Mouse (Mus musculus) thymus, adult 2 months (tissue): ENCODE data around the gene Ccndbp1. TPM values are rescaled to one million over a fixed set of nuclear protein-coding genes. Genes with fewer than 3 reads are reported as not detected.

Source experiments
- DNase-seq: peaks from one replicate; pipeline ENCODE4 v3.0.0; 2021
- H3K27ac ChIP-seq: fragments of 200-500 bp; 2 replicates; pipeline ENCODE4 v1.5.1; 2012; ENCODE audit warnings: low read length, control low read depth; ENCODE audit not compliant: control insufficient read depth, insufficient read depth
- H3K27me3 ChIP-seq: fragments of 200-500 bp; 2 replicates; pipeline ENCODE4 v1.6.1; 2012; ENCODE audit warnings: mild to moderate bottlenecking, low read length, moderate library complexity, mixed read lengths; ENCODE audit not compliant: control insufficient read depth, insufficient read depth
- H3K36me3 ChIP-seq: fragments of 200-500 bp; 2 replicates; pipeline ENCODE4 v1.6.1; 2012; ENCODE audit warnings: mild to moderate bottlenecking, low read length, moderate library complexity; ENCODE audit not compliant: control insufficient read depth, insufficient read depth
- H3K4me1 ChIP-seq: fragments of 200-500 bp; replicated peaks from 2 replicates; pipeline ENCODE4 v1.6.1; 2012; ENCODE audit warnings: low read length; ENCODE audit not compliant: control insufficient read depth, insufficient read depth
- H3K4me3 ChIP-seq: fragments of 200-500 bp; 2 replicates; pipeline ENCODE4 v1.5.1; 2012; ENCODE audit warnings: mild to moderate bottlenecking, low read length, control low read depth, moderate library complexity; ENCODE audit not compliant: control insufficient read depth, insufficient read depth
- CTCF ChIP-seq: fragments of 200-500 bp; IDR thresholded peaks from 2 replicates; pipeline ENCODE4 v1.5.1; 2012; ENCODE audit warnings: mild to moderate bottlenecking, control low read depth, low read length, moderate library complexity, borderline replicate concordance; ENCODE audit not compliant: control insufficient read depth, poor library complexity, insufficient read depth; ENCODE audit errors: extremely low read depth
- POLR2A ChIP-seq: fragments of 200-500 bp; IDR thresholded peaks from 2 replicates; pipeline ENCODE4 v1.6.1; 2012; ENCODE audit warnings: mild to moderate bottlenecking, low read length, control low read depth, moderate library complexity; ENCODE audit not compliant: control insufficient read depth, poor library complexity, insufficient read depth; ENCODE audit errors: extremely low read depth
- WGBS: fragments of 180-500 bp; shearing (Covaris S2); methylation state at CpG from one replicate; pipeline ENCODE4 v1.1.7; 2018; 5-methylcytosine and 5-hydroxymethylcytosine counted together
- polyA plus RNA-seq: library from polyadenylated mRNA; depleted of rRNA; stranded (reverse); fragments of >200 nt; gene quantifications from 2 replicates; pipeline ENCODE4 v1.2.3, GENCODE M21; 2012; rRNA removed

The Ccndbp1 gene
- polyA plus RNA-seq, 1 experiment = 51.0 TPM

DNA sequence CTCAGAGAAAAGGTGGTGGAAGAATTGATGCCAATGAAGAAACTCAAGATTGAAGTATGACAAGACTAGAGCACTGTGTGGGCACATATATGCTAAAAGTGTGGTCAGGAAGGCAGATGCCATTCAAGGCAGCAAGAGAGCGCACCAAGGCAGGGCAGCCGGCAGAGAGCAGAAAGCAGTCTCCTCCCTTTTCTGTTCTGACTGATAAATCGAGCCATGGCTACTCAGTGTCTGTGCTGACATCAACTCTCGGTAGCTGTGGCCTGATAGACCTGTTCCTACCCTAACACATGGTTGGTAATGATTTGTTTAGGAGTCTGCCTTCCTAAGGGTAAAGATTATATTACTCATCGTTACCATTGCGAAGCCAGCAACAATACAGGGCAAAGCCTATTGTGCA, 47.7 kb downstream of the Ccndbp1 start:
- H3K4me1 ChIP-seq = no peaks in the 10 kb centered on the region
- H3K27me3 ChIP-seq = no peaks in the 10 kb centered on the region
- H3K27ac ChIP-seq = no peak overlapping the region
- no peak for DNase-seq
- TF ChIP-seq CTCF (no peak), POLR2A (no peak)
- H3K36me3 ChIP-seq = no peaks in the 10 kb centered on the region
- no peak overlapping the region for H3K4me3 ChIP-seq
- WGBS = 90% methylated on average over 6 of the region's 6 CpGs

DNA sequence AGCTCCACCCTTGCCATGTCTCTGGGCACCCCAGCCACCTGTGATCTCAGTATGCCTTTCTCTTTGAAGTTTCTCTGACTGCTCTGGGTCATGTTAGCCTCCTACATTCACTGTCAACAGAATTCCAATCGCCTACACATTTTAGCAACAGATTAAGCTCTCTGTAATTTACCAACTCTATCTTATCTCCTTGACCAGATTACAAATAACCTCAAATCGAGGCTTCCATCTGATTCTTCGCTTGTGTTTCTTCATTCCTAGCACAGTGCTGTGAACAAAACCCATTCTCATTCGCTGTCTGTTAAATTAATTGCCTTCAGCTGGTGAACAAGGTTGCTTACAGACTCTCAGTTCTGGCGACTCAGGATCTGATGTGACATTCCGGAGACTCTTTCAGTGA, 49.8 kb downstream of the Ccndbp1 start:
- H3K36me3 ChIP-seq = no peaks in the 10 kb centered on the region
- H3K4me3 ChIP-seq = no peak overlapping the region
- no peak overlapping the region for H3K27ac ChIP-seq
- H3K27me3 ChIP-seq = no peaks in the 10 kb centered on the region
- TF ChIP-seq CTCF = no peak
- TF ChIP-seq POLR2A = no peak
- 91% methylated on average over 6 of the region's 6 CpGs for WGBS
- H3K4me1 ChIP-seq = no peaks in the 10 kb centered on the region
- DNase-seq = no peak

DNA sequence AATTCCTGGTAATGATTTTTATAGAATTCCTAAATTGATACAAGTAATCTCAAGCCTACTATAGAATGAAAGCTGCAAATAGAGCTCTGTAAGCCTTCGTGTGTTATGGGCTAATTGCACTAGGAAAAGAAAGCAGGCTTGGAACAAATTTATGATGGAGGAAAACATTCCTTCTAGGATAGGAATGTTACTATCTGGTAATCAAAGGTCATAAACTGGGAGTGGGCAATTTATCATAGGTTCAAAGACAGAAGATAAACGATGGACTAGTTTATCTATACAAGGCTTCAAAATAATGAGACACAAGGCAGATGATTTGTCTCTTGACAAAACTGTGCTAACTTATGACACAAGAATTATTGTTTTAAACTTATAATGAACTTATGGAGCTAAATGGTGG, 53.1 kb downstream of the Ccndbp1 start:
- Histone ChIP-seq H3K36me3 (no peaks in the 10 kb centered on the region), H3K27me3 (no peaks in the 10 kb centered on the region), H3K4me1 (no peaks in the 10 kb centered on the region), H3K27ac (no peak overlapping the region), H3K4me3 (no peak overlapping the region)
- TF ChIP-seq CTCF = no peak
- TF ChIP-seq POLR2A = no peak
- WGBS = 95% methylated on average over 2 of the region's 2 CpGs
- DNase-seq = no peak

Other genes starting within 250 kb of the Ccndbp1 start
- gene Cdan1, start 158.3 kb upstream of the Ccndbp1 start, polyA plus RNA-seq = 102 and 107 TPM in 2 replicates
- gene Ttbk2, start 157.8 kb upstream of the Ccndbp1 start, polyA plus RNA-seq = 5.1 and 7.1 TPM in 2 replicates
- gene Ubr1, start 37.7 kb upstream of the Ccndbp1 start, polyA plus RNA-seq = 58.0 and 60.3 TPM in 2 replicates
- gene Tmem62, start 31.4 kb upstream of the Ccndbp1 start, polyA plus RNA-seq = 8.0 and 8.8 TPM in 2 replicates
- gene Epb42, start 28.7 kb downstream of the Ccndbp1 start, polyA plus RNA-seq = 0.87 and 0.88 TPM in 2 replicates
- gene Tgm5, start 77.4 kb downstream of the Ccndbp1 start, polyA plus RNA-seq = 0.41 and 0.49 TPM in 2 replicates
- gene Tgm7, start 101.4 kb downstream of the Ccndbp1 start, polyA plus RNA-seq = 0.34 and 0.38 TPM in 2 replicates
- 6.9 and 7.0 TPM in 2 replicates for gene Adal, start 132.0 kb downstream of the Ccndbp1 start, polyA plus RNA-seq
- 13.3 and 14.9 TPM in 2 replicates for gene Lcmt2, start 132.2 kb downstream of the Ccndbp1 start, polyA plus RNA-seq
- 113 and 114 TPM in 2 replicates for gene Tubgcp4, start 162.3 kb downstream of the Ccndbp1 start, polyA plus RNA-seq
- 7.5 and 8.7 TPM in 2 replicates for gene Zscan29, start 162.7 kb downstream of the Ccndbp1 start, polyA plus RNA-seq